Mouse (Mus musculus) adrenal gland, adult 8-10 months (tissue): ENCODE data around the gene Tstd2. TPM values are rescaled to one million over a fixed set of nuclear protein-coding genes. Genes with fewer than 3 reads are reported as not detected.

Experiments
- DNase-seq: peaks from one replicate; pipeline ENCODE4 v3.0.0; 2022
- total RNA-seq, 4 experiments: library from RNA; stranded (reverse); gene quantifications; 2 replicates each; pipeline ENCODE4 v1.2.4; 2022

Tstd2 gene
- total RNA-seq = 10 to 100 TPM; 28.4 to 36.1 (median 33.0) TPM

- peak; percentile 86 for DNase-seq
These were observed at the start of gene Tstd2, which contains the start of gene Ncbp1 for GRCm38 (mm10) chr4:46138287-46139222. TSS of gene Tstd2 (minus strand) at chr4:46138694. TSS of gene Ncbp1 (plus strand) at chr4:46138613.

- no peak for DNase-seq
These were observed 48.0 kb upstream of the Tstd2 start for GRCm38 (mm10) chr4:46186466-46186865.

DNA sequence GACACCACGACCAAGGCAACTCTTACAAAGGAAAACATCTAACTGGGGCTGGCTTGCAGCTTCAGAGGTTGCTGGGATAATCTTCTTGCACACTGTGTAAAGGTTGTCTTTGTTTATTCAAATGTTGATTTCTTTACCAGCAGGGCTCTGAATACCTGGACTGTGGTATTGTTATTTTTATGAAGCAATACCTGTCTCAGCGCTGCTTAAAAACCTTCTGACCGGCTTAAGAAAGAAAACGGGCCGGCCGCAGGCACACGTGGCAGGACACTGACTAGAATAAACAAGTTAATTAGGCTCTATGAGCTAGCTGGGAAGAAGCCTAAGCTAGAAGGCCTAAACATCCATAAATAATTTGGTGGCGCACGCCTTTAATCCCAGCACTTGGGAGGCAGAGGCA is 47.4 kb upstream of the Tstd2 start:
- no peak for DNase-seq

DNA sequence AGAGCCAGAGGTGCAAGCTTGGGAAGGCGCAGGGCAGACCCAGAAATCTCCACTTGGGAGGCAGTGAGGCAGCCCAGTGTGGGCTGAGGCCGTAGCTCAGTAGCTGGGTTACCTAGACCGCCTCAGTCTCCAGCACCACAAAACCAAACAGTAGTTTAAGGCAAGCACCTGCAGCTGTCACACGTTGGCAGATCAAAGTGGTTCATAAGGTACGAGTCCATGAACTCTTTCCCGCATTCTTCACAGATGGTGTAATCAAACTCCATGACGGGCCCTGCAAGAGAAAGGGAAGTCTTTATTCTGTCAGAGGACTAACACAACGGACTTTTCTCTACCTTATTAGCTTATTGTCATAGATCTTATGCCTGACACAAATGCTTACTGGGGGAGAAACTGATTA is 46.9 kb upstream of the Tstd2 start:
- DNase-seq = no peak

- no peak for DNase-seq
These were observed 43.7 kb upstream of the Tstd2 start for GRCm38 (mm10) chr4:46182181-46182580.

- no peak for DNase-seq
These were observed 42.7 kb upstream of the Tstd2 start for GRCm38 (mm10) chr4:46181168-46181567.

- DNase-seq = no peak
These were observed 39.0 kb upstream of the Tstd2 start for GRCm38 (mm10) chr4:46177496-46177895.

DNA sequence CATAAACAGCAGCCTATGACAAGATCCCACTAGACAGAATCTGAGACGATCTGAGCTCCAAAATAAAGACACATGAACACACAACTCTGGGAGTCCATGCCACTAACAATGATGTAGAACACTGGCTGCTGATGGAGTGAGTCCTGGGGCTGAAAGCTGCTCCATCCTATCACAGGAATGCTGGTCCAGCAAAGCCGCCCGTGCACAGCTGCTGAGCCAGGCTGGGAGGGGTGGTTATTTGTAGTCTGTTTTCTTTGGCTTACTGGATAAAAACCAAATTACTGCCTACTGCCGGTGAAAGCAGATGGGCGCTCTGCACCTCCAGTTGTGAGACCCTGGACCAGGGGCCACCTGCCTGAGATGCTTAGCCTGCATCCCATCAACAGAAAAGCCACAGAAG is 38.5 kb upstream of the Tstd2 start:
- DNase-seq = no peak

- DNase-seq = no peak
These were observed 37.8 kb upstream of the Tstd2 start for GRCm38 (mm10) chr4:46176313-46176712.

GRCm38 (mm10) chr4:46171761-46172160 is 33.3 kb upstream of the Tstd2 start:
- no peak for DNase-seq

- no peak for DNase-seq
These were observed 27.3 kb upstream of the Tstd2 start for GRCm38 (mm10) chr4:46165831-46166230.

- no peak for DNase-seq
These were observed 25.5 kb upstream of the Tstd2 start for GRCm38 (mm10) chr4:46164027-46164426.

GRCm38 (mm10) chr4:46151903-46152544 is 13.5 kb upstream of the Tstd2 start:
- no peak for DNase-seq

DNA sequence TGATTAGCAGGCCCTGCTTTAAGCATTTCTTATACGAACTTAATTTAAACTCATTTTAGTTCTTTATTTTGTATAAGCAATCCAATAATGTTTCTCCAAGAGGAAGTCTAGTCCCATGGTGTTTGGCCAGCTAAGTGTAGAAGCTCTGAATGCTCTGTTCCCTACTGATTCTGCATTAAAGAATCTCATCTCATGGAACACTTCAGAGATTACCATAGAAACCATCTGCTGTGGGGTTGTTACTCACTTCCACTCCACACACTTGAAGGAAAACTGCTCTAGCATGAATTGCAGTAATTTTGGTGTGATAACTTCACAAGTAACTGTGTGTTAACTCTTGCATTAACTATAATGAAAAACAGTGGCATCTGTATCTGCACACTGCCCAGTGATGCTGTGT is 8.4 kb upstream of the Tstd2 start:
- no peak for DNase-seq

DNA sequence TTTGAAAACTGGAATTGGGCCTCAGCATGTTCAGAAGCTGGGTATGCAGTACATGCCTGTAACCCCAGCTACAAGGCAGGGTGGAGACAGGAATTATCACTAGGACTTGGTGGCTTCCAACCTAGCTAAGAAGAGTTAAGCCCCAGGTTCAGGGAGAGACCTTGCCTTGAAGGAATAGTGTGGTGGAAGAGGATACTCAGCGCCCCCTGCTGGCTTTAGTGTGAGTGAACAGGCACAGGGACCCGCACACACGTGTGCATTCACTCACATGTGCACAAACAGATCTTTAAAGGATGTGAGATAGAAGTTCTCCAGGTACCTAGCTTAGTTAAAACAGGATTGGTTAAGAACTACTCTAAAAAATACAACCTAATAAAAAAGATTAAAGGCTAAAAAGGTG is 5.8 kb upstream of the Tstd2 start:
- no peak for DNase-seq

DNA sequence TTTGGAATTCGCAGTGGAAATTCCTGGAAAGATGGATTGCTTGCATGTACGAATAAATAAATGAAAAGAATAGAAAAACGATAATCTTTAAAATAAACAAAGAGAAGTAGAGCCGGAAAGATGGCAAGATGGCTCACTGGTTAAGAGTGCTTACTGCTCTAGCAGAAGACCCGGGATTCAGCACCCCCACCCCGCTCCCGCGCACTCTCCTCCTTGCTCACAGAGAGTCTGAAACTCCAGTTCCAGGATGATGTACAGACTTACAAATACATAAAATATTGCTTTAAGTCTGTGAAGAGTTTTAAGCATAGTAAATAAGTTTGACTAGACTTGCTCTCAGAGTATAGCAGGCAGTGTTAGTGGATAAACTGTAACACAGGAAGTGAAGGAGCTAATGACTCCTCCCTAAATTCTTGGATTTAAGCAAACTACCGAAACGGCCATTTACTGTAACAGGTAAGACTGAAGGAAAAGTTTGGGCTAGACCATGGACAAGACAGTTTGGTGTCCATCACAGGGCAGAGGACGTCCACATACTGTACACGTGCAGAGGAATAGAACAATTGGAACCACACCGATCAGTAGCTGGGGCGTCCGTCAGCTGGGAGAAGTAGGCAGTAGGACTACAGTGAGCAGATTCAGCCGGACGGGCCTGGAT is 736 bp downstream of the Tstd2 start:
- no peak for DNase-seq

DNA sequence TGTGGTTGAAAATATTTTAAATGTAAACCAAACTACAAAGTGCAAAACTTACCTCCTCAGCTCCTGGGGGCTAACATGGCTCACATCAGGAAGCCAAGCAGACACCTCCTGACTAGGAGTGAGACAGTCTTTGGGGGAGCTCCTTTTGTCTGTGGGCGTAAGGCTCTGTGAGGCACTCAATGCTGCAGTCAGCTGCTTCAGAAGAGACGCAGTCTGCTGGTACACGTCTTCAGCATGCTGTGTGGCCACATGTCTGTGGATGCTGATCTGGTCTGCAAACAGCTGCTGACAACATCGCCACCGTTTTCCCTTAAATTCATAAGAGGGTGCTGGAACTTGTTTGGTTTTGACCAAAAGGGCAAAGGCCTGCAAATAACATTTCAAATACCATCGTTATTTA is 6.7 kb downstream of the Tstd2 start:
- no peak for DNase-seq

- peak; percentile 24 for DNase-seq
These were observed 8.3 kb downstream of the Tstd2 start for GRCm38 (mm10) chr4:46130221-46130620.

- no peak for DNase-seq
These were observed 9.0 kb downstream of the Tstd2 start for GRCm38 (mm10) chr4:46129311-46130004.

DNA sequence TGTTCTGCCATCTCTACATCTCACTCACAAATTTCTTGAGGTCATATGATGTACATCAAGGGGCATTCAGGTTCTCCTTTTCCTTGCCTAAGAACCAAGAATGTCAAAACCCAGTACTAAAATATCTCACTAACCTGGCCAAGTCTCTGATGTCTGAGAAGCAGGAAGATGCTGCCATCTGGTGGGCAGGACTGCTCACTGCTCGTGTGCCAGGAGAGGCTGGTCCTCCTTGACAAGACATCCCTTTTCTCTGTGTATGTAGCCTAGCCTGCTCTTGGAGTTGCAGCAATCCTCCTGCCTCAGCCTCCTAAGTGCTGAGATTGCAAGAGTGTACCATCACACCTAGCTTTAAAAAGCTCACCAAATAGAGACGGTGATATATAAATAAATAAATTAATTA is 12.0 kb downstream of the Tstd2 start:
- peak; percentile 28 for DNase-seq

GRCm38 (mm10) chr4:46123358-46123757 is 15.1 kb downstream of the Tstd2 start:
- DNase-seq = no peak

DNA sequence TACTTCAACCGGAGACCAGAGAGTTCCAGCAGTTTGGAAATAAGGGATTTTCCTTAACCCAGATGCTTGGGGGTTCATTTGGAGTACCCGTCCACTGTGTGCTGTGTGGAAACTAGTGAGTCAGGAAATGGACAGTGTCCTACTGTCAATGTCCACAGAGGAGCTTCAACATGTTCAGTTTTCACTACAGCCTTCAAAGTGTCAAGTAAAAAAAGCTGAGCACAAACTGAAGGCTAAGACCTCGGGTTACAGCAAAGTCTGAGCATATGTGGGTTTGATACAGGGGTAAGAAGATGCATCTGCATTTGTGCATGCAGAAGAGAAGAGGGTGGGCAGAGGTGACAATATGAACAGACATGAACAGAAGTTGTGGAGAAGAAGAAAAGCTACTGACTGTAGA is 17.7 kb downstream of the Tstd2 start:
- DNase-seq = no peak
